Mouse (Mus musculus) myocyte (in vitro differentiated cells): ENCODE data around the gene Mcfd2. TPM values are rescaled to one million over a fixed set of nuclear protein-coding genes. Genes with fewer than 3 reads are reported as not detected.

Experiments used
- H3K27me3 ChIP-seq: one replicate; pipeline ENCODE4 v1.6.1; 2011; ENCODE audit not compliant: control insufficient read depth, insufficient read depth, insufficient read length
- H3K36me3 ChIP-seq: one replicate; pipeline ENCODE4 v1.6.1; 2011; ENCODE audit not compliant: control insufficient read depth, insufficient read depth
- H3K4me2 ChIP-seq: one replicate; pipeline ENCODE4 v1.6.1; 2011; ENCODE audit warnings: low read depth, control low read depth
- H3K4me3 ChIP-seq: one replicate; pipeline ENCODE4 v1.5.1; 2011; ENCODE audit warnings: mild to moderate bottlenecking, control low read depth, moderate library complexity
- H3K79me2 ChIP-seq: one replicate; pipeline ENCODE4 v1.6.1; 2011; ENCODE audit not compliant: control insufficient read depth, insufficient read depth
- H3ac ChIP-seq: one replicate; pipeline ENCODE4 v1.6.1; 2011; ENCODE audit not compliant: control insufficient read depth, insufficient read length
- CEBPB ChIP-seq: IDR thresholded peaks from 2 replicates; pipeline ENCODE4 v1.6.1; 2011; ENCODE audit warnings: mild to moderate bottlenecking, moderate library complexity; ENCODE audit not compliant: poor library complexity, insufficient read depth, severe bottlenecking
- E2F4 ChIP-seq: IDR thresholded peaks from one replicate; pipeline ENCODE4 v1.6.1; 2011; ENCODE audit warnings: mild to moderate bottlenecking, control low read depth, moderate library complexity; ENCODE audit not compliant: insufficient read depth
- MAX ChIP-seq: IDR thresholded peaks from one replicate; pipeline ENCODE4 v1.6.1; 2011; ENCODE audit warnings: low read depth, mild to moderate bottlenecking, control low read depth
- MYOD1 ChIP-seq, 3 experiments: IDR thresholded peaks; one replicate each; pipeline ENCODE4 v1.6.1; 2011; ENCODE audit warnings: control low read depth in 2 of 3, low read depth in 2 of 3, mild to moderate bottlenecking in 2 of 3, moderate library complexity in 1 of 3; ENCODE audit not compliant: insufficient read length in 2 of 3, control insufficient read depth in 1 of 3
- MYOG ChIP-seq, 3 experiments: IDR thresholded peaks; one replicate each; pipeline ENCODE4 v1.6.1; 2011; ENCODE audit warnings: control low read depth in 2 of 3, low read depth in 2 of 3, mild to moderate bottlenecking in 2 of 3; ENCODE audit not compliant: insufficient read length in 2 of 3, control insufficient read depth in 1 of 3, insufficient read depth in 1 of 3
- POLR2A ChIP-seq: IDR thresholded peaks from one replicate; pipeline ENCODE4 v1.6.1; 2011; ENCODE audit warnings: low read depth, mild to moderate bottlenecking, control low read depth, moderate library complexity; ENCODE audit not compliant: insufficient read length
- POLR2AphosphoS2 ChIP-seq: IDR thresholded peaks from one replicate; pipeline ENCODE4 v1.6.1; 2011; ENCODE audit warnings: low read depth, control low read depth; ENCODE audit not compliant: insufficient read length
- REST ChIP-seq: IDR thresholded peaks from one replicate; pipeline ENCODE4 v1.6.1; 2011; ENCODE audit warnings: mild to moderate bottlenecking, control low read depth, moderate library complexity; ENCODE audit not compliant: insufficient read depth, insufficient read length
- SRF ChIP-seq: IDR thresholded peaks from one replicate; pipeline ENCODE4 v1.6.1; 2011; ENCODE audit warnings: low read depth; ENCODE audit not compliant: control insufficient read depth, insufficient read length
- TCF12 ChIP-seq: IDR thresholded peaks from one replicate; pipeline ENCODE4 v1.6.1; 2011; ENCODE audit warnings: mild to moderate bottlenecking, control low read depth; ENCODE audit not compliant: poor library complexity, insufficient read depth, severe bottlenecking
- TCF3 ChIP-seq: IDR thresholded peaks from one replicate; pipeline ENCODE4 v1.6.1; 2011; ENCODE audit warnings: low read depth, control low read depth; ENCODE audit not compliant: insufficient read length
- USF1 ChIP-seq: IDR thresholded peaks from one replicate; pipeline ENCODE4 v1.6.1; 2011; ENCODE audit warnings: low read depth, mild to moderate bottlenecking, control low read depth, moderate library complexity
- polyA plus RNA-seq: library from polyadenylated mRNA; unstranded; fragments of >200 nt; fragmentation: generic; extraction: Trizol; gene quantifications from one replicate; pipeline ENCODE4 v1.2.1, GENCODE M21; 2012; ENCODE audit warnings: missing spikeins

Mcfd2 gene
- 59.1 TPM for polyA plus RNA-seq

DNA sequence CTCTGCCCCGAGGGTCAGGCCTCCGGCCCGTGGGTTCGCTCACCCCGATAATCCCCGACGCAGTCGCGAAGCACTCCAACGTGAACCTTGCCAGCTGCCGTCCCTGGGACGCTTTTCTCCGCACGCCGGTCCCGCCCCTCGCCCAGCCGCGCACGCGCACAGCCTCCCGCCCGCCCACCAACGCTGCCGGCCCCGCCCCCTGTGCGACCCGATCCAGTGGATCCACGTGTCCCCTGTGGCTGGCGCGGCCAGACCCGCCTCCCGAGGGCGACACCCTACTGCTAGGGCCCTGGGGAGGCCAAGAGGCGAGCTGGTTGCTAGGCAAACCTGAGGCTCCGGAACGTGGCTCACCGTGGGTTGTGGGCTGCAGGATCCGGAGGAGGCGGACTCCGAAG, at the start of gene Mcfd2:
TSS of gene Mcfd2 (minus strand) at position 144 of the 395 bp plus-strand sequence.
- H3ac ChIP-seq = peak within 1 kb of the TSS; percentile 18
- peaks cover 5% of the 10 kb centered on the region for H3K36me3 ChIP-seq
- H3K79me2 ChIP-seq = peaks cover 39% of the 10 kb centered on the region
- peak within 1 kb of the TSS; percentile 76 for H3K4me2 ChIP-seq
- peak within 1 kb of the TSS; percentile 71 for H3K4me3 ChIP-seq
- no peaks in the 10 kb centered on the region for H3K27me3 ChIP-seq
- TF ChIP-seq E2F4 = no peak
- peak; percentile 21 for TF ChIP-seq USF1
- peak in 1 of 3 experiments; percentile 18 for TF ChIP-seq MYOD1 (IDR thresholded peaks at IDR 0.05; ENCODE audit: control insufficient read depth in 1 of 3, insufficient read length in 2 of 3, low read depth in 2 of 3)
- no peak for TF ChIP-seq MAX
- TF ChIP-seq TCF3 = no peak
- TF ChIP-seq TCF12 = no peak
- peak; percentile 86 for TF ChIP-seq POLR2A
- TF ChIP-seq REST = no peak
- TF ChIP-seq SRF = peak; percentile 31
- TF ChIP-seq MYOG (IDR thresholded peaks at IDR 0.05; ENCODE audit: control insufficient read depth in 1 of 3, insufficient read depth in 1 of 3, insufficient read length in 2 of 3, low read depth in 2 of 3) = peak in 2 of 3 experiments; percentile 2 to 17
- TF ChIP-seq CEBPB = no peak
- TF ChIP-seq POLR2AphosphoS2 = peak; percentile 75

DNA sequence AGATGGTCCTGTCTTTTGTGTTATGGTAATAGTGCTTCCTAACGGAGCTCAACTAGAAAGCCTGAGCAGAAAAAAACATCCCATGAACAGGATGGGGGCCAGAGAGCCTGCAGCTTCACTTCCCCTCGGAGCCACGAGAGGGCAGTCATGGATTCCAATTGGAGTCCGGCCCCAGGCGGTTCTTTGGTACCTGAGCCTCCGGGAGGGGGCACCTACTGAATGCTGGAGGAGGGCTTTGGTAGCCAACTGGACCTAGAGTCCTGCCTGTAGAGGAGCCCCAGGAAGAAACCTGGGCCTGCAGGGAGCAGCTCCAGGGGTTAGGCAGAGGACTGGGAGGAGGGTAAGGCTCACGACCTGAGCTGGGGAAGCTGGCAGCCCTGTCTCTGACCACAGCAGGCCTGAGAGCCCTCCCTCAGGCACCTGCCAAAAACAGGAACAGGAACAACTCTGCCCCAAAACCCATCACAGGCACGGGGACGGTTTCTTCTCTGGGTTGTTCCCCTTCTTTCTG, 49.3 kb upstream of the Mcfd2 start:
- no peak overlapping the region for H3K4me3 ChIP-seq
- peak overlapping the region; percentile 50 for H3K4me2 ChIP-seq
- no peak overlapping the region for H3ac ChIP-seq
- H3K36me3 ChIP-seq = no peaks in the 10 kb centered on the region
- H3K27me3 ChIP-seq = no peaks in the 10 kb centered on the region
- H3K79me2 ChIP-seq = no peaks in the 10 kb centered on the region
- TF ChIP-seq MAX (no peak), USF1 (no peak), MYOG (IDR thresholded peaks at IDR 0.05; ENCODE audit: control insufficient read depth in 1 of 3, insufficient read depth in 1 of 3, insufficient read length in 2 of 3, low read depth in 2 of 3) (no peak), MYOD1 (IDR thresholded peaks at IDR 0.05; ENCODE audit: control insufficient read depth in 1 of 3, insufficient read length in 2 of 3, low read depth in 2 of 3) (no peak), TCF12 (no peak), TCF3 (no peak), REST (no peak), POLR2A (no peak), SRF (no peak)

DNA sequence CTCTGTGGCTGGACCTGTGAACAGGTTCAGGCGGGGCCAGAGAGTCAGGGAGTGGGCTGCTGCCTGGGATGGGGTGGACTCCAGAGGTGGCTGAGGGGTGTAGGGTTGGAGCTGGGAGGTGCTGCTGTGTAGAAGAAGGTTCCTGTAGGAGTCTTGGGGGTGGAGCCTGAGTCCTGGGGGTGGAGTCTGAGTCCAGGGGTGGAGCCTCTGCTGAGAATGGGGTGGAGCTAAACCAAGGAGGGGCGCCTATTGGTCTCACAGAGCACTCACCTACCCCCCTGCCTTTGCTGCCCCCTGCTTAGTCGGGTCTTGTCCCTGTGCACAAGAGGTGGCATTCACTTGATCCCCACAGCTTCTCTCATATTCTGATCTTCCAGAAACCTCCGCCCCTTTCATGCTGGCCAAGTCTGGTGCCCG, 48.8 kb upstream of the Mcfd2 start:
- TF ChIP-seq MAX = no peak
- TF ChIP-seq TCF12 = no peak
- no peak for TF ChIP-seq CEBPB
- no peak for TF ChIP-seq TCF3
- no peak for TF ChIP-seq REST
- no peak for TF ChIP-seq MYOG (IDR thresholded peaks at IDR 0.05; ENCODE audit: control insufficient read depth in 1 of 3, insufficient read depth in 1 of 3, insufficient read length in 2 of 3, low read depth in 2 of 3)
- no peak for TF ChIP-seq POLR2A
- TF ChIP-seq USF1 = no peak
- no peak for TF ChIP-seq E2F4
- TF ChIP-seq SRF = no peak
- TF ChIP-seq POLR2AphosphoS2 = no peak
- no peak for TF ChIP-seq MYOD1 (IDR thresholded peaks at IDR 0.05; ENCODE audit: control insufficient read depth in 1 of 3, insufficient read length in 2 of 3, low read depth in 2 of 3)
- Histone ChIP-seq H3K27me3 (no peaks in the 10 kb centered on the region), H3K36me3 (no peaks in the 10 kb centered on the region), H3K4me2 (peak overlapping the region; percentile 50), H3ac (no peak overlapping the region), H3K4me3 (no peak overlapping the region), H3K79me2 (no peaks in the 10 kb centered on the region)

DNA sequence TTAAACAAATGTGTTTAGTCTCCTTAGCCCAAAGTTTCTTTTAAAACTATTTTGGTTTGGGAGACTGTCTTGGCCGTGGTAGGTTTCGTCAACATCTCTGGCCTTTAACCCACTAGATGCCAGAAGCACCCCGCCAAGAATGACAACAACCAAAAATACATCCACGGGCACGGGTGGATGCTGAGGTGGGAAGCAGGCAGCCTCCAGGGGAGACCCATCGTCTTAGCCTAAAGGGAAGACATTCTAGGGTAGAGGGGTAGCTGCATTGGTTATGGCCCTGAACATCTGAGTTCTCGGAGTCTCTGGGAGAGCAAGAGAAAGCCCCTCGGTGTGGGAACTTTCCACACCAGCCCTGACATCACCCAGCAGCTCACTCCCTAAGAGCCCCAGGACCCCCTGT, 48.4 kb upstream of the Mcfd2 start:
- no peaks in the 10 kb centered on the region for H3K36me3 ChIP-seq
- H3K79me2 ChIP-seq = no peaks in the 10 kb centered on the region
- no peaks in the 10 kb centered on the region for H3K27me3 ChIP-seq
- H3K4me2 ChIP-seq = peak overlapping the region; percentile 74
- TF ChIP-seq E2F4 (no peak), MYOG (IDR thresholded peaks at IDR 0.05; ENCODE audit: control insufficient read depth in 1 of 3, insufficient read depth in 1 of 3, insufficient read length in 2 of 3, low read depth in 2 of 3) (no peak)
- no peak overlapping the region for H3ac ChIP-seq
- no peak overlapping the region for H3K4me3 ChIP-seq
